Mouse (Mus musculus): ENCODE measurements at regions not wholly inside any gene's neighbourhood (a gene's known extent, or its start where the extent isn't known, plus 50 kb on each side); places are given as distances from the start of the nearest gene placed in this dataset.

DNA sequence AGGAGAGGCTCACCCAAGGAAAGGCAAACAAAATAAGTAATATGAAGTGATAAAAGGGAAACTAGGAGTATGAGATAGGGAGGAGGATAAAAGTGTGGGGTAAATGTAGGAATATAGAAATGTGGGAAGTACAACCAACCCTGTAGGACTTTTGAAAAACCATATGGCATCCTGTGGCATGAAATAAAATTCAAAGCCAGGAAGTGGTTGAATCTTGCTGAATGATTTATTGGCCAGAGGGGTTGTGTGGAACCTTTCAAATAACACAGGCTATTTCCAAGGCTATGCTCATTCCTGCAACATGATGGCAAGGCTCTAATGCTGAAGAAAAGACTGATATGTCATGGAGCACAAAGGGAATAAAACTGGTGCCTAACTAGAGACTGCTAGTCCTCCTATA lies 347.9 kb downstream of the Gm11232 start:
- no peak for ATAC-seq (ENCODE audit: low FRiP score)
- no peak overlapping the region for H3K4me2 ChIP-seq
- H3K4me1 ChIP-seq: no peaks in the 10 kb centered on the region
- H3K4me3 ChIP-seq (replicated peaks): no peak overlapping the region
- no peak overlapping the region for H3K9ac ChIP-seq (replicated peaks)
- no peaks in the 10 kb centered on the region for H3K27me3 ChIP-seq (replicated peaks)
- no peaks in the 10 kb centered on the region for H3K36me3 ChIP-seq
- no peak overlapping the region for H3K27ac ChIP-seq (replicated peaks)
- no peaks in the 10 kb centered on the region for H3K9me3 ChIP-seq (replicated peaks)

DNA sequence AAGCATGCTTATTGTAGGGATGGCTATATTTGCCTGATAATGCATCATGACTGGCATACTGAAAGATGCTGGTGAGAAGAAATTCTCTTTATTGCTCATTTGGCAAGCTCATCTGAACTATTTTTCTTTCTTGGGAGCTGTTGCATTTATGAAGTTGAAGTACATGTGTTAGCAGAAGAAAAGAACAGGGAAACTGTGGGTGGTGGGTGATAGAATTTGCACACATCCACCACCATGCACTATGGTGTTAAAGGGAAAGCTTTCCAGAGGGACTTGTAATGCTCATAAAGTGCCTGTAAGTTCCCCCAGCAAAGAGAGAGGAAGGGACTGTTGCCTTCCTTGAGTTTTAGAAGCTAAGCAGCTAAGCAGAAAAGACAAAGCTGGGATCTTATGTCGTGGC lies 367.3 kb downstream of the Gm11232 start:
- Histone ChIP-seq H3K4me3 (replicated peaks) (no peak overlapping the region), H3K4me1 (no peaks in the 10 kb centered on the region), H3K9ac (replicated peaks) (no peak overlapping the region), H3K27me3 (replicated peaks) (no peaks in the 10 kb centered on the region), H3K4me2 (no peak overlapping the region), H3K36me3 (no peaks in the 10 kb centered on the region), H3K9me3 (replicated peaks) (no peaks in the 10 kb centered on the region), H3K27ac (replicated peaks) (no peak overlapping the region)
- ATAC-seq (ENCODE audit: low FRiP score): no peak
- WGBS: 97% methylated on average over 1 of the region's 1 CpGs

DNA sequence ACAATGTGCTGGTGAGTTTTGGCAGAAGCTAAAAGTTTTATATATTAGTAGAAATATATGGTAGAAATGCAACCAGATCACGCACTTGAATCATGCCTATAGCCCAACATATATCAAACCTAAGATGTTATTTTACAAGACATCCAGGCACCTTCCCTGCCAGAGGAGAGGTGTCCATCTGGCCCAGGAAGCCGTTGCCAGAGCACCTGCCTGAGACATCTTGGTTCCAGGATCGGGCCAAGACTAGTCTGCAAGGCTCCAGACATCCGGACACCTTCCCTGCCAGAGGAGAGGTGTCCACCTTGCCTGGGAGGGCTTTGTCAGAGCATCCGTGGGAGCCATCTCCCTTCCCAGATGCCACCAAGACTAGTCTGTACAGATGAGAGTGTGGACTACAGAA lies 388.5 kb downstream of the Gm11232 start:
- Histone ChIP-seq H3K36me3 (no peaks in the 10 kb centered on the region), H3K27ac (replicated peaks) (no peak overlapping the region), H3K4me1 (no peaks in the 10 kb centered on the region), H3K27me3 (replicated peaks) (no peaks in the 10 kb centered on the region), H3K4me2 (no peak overlapping the region), H3K9me3 (replicated peaks) (no peaks in the 10 kb centered on the region), H3K4me3 (replicated peaks) (no peak overlapping the region), H3K9ac (replicated peaks) (no peak overlapping the region)
- ATAC-seq (ENCODE audit: low FRiP score): no peak
- whole genome bisulfite sequencing: 90% methylated on average over 5 of the region's 5 CpGs

DNA sequence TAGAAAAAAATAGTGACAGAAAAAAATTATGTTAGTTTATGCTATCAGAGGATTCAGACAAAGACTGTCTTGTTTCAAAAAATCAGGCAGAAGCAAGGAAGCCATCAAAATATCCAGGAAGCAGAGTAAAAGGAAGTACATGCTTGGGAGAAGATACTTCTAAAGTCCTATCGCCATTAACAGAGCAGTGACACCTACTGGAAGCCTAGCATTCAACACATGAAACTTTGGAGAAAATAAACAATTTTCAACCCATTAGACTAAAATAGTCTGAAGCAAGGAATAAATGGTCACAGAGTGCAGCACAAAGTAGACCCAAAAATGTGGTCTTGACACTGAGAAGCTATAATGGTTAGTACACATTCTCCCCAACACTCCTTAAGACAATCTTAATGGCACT lies 394.0 kb downstream of the Gm11232 start:
- Histone ChIP-seq H3K27me3 (replicated peaks) (no peaks in the 10 kb centered on the region), H3K9me3 (replicated peaks) (no peaks in the 10 kb centered on the region), H3K4me2 (no peak overlapping the region), H3K4me1 (no peaks in the 10 kb centered on the region), H3K36me3 (no peaks in the 10 kb centered on the region), H3K4me3 (replicated peaks) (no peak overlapping the region), H3K9ac (replicated peaks) (no peak overlapping the region), H3K27ac (replicated peaks) (no peak overlapping the region)
- 79% methylated on average over 1 of the region's 1 CpGs for WGBS
- ATAC-seq (ENCODE audit: low FRiP score): no peak

DNA sequence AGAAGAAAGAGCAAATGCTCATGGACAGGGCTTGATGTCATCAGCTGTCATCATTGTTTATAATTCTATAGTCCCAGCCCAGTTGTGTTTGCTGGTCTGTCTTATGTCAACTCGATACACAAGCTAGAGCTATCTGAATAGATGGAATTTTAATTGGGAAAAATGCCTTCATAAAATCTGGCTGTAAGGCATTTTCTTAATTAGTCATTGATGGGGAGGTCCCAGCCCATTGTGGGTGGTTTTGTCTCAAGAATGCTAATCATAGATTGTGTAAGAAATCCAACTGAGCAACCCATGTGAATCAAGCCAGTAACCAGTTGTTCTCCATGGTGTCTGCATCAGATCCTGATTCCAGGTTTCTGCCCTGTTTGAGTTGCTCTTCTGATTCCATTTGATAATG lies 400.1 kb downstream of the Gm11232 start:
- no peak for ATAC-seq (ENCODE audit: low FRiP score)
- no peak overlapping the region for H3K9ac ChIP-seq (replicated peaks)
- 61% methylated on average over 1 of the region's 1 CpGs for WGBS
- H3K27ac ChIP-seq (replicated peaks): no peak overlapping the region
- H3K4me1 ChIP-seq: no peaks in the 10 kb centered on the region
- H3K36me3 ChIP-seq: no peaks in the 10 kb centered on the region
- H3K4me3 ChIP-seq (replicated peaks): no peak overlapping the region
- H3K9me3 ChIP-seq (replicated peaks): 0 out of 2 replicates have a peak, but pooled peaks cover 6% of the 10 kb centered on the region
- no peaks in the 10 kb centered on the region for H3K27me3 ChIP-seq (replicated peaks)
- H3K4me2 ChIP-seq: no peak overlapping the region

DNA sequence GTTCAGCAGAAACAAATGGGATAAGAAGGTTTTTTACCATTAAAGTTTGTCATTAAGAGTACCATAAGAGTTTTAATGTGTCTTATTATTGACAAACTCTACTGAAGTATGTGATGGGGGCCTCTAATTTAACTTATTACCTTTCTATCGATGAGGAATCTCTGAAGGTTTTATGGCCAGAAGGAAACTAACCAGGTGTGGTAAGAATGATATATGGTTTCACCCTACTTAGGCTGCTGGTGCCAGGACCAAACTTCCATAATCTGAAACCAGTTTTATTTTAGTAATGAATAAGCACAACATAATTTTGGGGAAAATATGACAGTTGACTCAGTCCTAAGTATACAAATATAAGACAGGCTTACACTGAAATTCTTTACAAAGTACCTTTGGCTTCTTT lies 401.1 kb downstream of the Gm11232 start:
- Histone ChIP-seq H3K4me2 (no peak overlapping the region), H3K27me3 (replicated peaks) (no peaks in the 10 kb centered on the region), H3K27ac (replicated peaks) (no peak overlapping the region), H3K4me1 (no peaks in the 10 kb centered on the region), H3K9me3 (replicated peaks) (0 out of 2 replicates have a peak, but pooled peaks cover 6% of the 10 kb centered on the region), H3K9ac (replicated peaks) (no peak overlapping the region), H3K4me3 (replicated peaks) (no peak overlapping the region), H3K36me3 (no peaks in the 10 kb centered on the region)
- 85% methylated on average over 1 of the region's 1 CpGs for WGBS
- ATAC-seq (ENCODE audit: low FRiP score): no peak

DNA sequence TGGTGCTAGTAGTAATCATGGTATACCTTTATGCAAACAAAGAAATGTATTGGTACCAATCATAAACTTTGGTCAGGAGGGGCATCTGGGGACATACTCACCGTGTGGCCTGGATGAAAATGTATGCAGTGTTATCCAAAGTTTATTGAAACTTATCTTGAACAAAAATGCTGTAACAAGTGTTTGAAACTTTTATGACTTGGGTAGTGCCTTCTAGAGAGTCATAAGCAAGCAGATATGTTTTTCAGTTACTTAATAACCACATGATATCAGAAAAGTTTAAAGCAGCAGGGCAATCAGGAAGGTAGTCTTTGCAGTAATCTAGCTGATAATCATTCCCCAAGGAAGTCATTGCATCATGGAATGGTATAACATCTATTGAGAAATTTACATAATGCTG lies 401.5 kb downstream of the Gm11232 start:
- WGBS: 86% methylated on average over 1 of the region's 1 CpGs
- no peak overlapping the region for H3K4me2 ChIP-seq
- no peaks in the 10 kb centered on the region for H3K4me1 ChIP-seq
- H3K9me3 ChIP-seq (replicated peaks): 0 out of 2 replicates have a peak, but pooled peaks cover 6% of the 10 kb centered on the region
- no peak overlapping the region for H3K27ac ChIP-seq (replicated peaks)
- no peaks in the 10 kb centered on the region for H3K36me3 ChIP-seq
- H3K9ac ChIP-seq (replicated peaks): no peak overlapping the region
- H3K27me3 ChIP-seq (replicated peaks): no peaks in the 10 kb centered on the region
- H3K4me3 ChIP-seq (replicated peaks): no peak overlapping the region
- no peak for ATAC-seq (ENCODE audit: low FRiP score)

DNA sequence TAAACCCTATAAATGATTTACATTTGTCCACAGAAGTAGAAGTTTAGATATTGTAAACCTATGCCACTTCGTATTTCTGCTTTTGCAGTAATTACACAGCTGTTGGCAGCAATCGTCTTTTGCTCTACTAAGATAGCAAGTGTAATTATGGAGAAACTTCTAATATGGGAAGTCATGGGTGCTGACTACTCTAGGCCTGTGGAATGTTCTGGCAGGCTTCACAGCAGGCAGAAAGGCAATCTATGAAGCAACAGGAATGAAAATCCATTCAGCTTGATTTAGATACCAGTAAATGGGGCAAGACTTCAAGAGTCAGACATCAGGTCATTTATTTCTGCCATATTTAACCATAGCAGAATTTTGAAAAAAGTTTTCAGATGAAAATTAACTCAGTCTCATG lies 405.9 kb downstream of the Gm11232 start:
- H3K9me3 ChIP-seq (replicated peaks): 0 out of 2 replicates have a peak, but pooled peaks cover 6% of the 10 kb centered on the region
- no peak overlapping the region for H3K9ac ChIP-seq (replicated peaks)
- no peak overlapping the region for H3K4me3 ChIP-seq (replicated peaks)
- H3K36me3 ChIP-seq: no peaks in the 10 kb centered on the region
- no peaks in the 10 kb centered on the region for H3K27me3 ChIP-seq (replicated peaks)
- no peak overlapping the region for H3K27ac ChIP-seq (replicated peaks)
- ATAC-seq (ENCODE audit: low FRiP score): no peak
- no peak overlapping the region for H3K4me2 ChIP-seq
- H3K4me1 ChIP-seq: no peaks in the 10 kb centered on the region
- 85% methylated on average over 2 of the region's 2 CpGs for WGBS

DNA sequence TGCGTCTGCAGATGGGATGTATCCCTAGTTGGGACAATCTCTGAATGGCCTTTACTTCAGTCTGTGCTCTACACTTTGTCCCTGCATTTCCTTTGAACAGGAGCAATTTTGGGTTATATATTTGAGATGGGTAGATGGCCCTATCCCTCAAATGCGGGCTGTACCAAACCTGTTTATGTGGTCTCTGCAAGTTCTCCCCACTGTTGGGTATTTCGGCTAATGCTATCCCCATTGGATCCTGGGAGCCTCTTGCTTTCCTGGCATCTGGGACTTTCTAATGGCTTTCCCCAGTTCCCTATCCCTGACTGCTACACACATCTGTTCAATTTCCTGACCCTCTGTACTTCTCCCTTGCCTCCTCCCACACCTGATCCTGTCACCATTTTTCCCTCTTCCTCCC lies 414.7 kb downstream of the Gm11232 start:
- Histone ChIP-seq H3K4me2 (no peak overlapping the region), H3K4me1 (no peaks in the 10 kb centered on the region), H3K4me3 (replicated peaks) (no peak overlapping the region), H3K36me3 (no peaks in the 10 kb centered on the region), H3K27ac (replicated peaks) (no peak overlapping the region), H3K9ac (replicated peaks) (no peak overlapping the region), H3K27me3 (replicated peaks) (no peaks in the 10 kb centered on the region), H3K9me3 (replicated peaks) (no peaks in the 10 kb centered on the region)
- no peak for ATAC-seq (ENCODE audit: low FRiP score)
- 96% methylated on average over 3 of the region's 3 CpGs for WGBS

DNA sequence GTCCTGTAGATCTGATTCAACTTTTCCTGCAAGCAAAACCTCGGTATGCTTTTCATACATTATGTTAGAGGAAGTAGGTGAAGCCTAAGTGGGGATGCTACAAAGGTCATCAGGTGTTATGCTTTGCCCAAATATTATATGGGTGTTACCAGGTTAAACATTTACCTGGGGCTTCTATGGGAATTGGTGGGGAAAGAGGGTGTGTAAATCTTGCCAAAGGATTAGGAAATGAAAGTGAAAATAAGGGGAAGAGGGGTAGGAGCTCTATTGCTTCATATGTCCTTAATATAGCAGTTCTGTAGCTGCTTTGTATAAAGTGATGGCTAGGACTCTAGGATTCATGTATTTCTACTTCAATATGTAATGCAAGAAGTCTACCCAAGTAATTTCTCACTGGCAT lies 419.2 kb downstream of the Gm11232 start:
- H3K27me3 ChIP-seq (replicated peaks): no peaks in the 10 kb centered on the region
- H3K4me3 ChIP-seq (replicated peaks): no peak overlapping the region
- H3K9ac ChIP-seq (replicated peaks): no peak overlapping the region
- no peak overlapping the region for H3K27ac ChIP-seq (replicated peaks)
- 74% methylated on average over 1 of the region's 1 CpGs for WGBS
- no peaks in the 10 kb centered on the region for H3K9me3 ChIP-seq (replicated peaks)
- no peaks in the 10 kb centered on the region for H3K4me1 ChIP-seq
- H3K4me2 ChIP-seq: no peak overlapping the region
- no peaks in the 10 kb centered on the region for H3K36me3 ChIP-seq
- no peak for ATAC-seq (ENCODE audit: low FRiP score)

DNA sequence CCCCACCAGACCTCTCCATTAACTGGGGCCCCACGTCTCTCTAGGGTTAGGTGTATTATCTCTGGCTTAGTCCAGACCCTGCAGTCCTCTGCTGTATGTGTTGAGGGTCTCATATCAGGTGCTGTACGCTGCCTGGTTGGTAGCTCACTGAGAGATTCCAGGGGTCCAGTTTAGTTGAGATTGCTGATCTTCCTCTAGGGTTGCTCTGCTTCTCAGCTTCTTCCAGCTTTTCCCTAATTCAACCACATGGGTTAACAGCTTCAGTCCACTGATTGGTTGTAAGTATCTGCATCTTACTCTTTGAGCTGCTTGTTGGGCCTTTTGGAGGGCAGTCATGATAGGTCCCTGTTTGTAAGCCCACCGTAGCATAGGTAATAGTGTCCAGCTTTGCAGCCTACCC lies 425.1 kb downstream of the Gm11232 start:
- no peak for ATAC-seq (ENCODE audit: low FRiP score)
- Histone ChIP-seq H3K4me3 (replicated peaks) (no peak overlapping the region), H3K27ac (replicated peaks) (no peak overlapping the region), H3K4me1 (no peaks in the 10 kb centered on the region), H3K4me2 (no peak overlapping the region), H3K9me3 (replicated peaks) (no peaks in the 10 kb centered on the region), H3K9ac (replicated peaks) (no peak overlapping the region), H3K27me3 (replicated peaks) (no peaks in the 10 kb centered on the region), H3K36me3 (no peaks in the 10 kb centered on the region)
- 86% methylated on average over 3 of the region's 3 CpGs for WGBS

DNA sequence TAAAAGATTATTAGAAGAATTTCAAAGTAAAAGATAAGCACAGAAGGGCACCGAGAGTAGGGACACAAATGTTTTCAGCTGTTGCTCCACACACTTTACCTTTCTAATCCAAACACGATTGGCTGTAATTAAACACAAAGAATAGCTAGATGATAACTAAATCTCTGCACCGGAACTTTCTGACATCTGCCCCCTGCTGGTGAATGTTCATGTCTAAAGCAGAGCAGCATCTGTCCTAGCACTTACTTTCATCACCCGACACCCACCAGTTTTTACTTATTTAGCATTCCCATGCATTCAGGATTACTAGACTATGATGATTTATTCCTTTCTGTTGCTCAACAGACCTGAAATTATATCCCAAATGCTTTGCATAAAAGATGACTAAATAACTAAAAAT lies 425.7 kb downstream of the Gm11232 start:
- no peak for ATAC-seq (ENCODE audit: low FRiP score)

DNA sequence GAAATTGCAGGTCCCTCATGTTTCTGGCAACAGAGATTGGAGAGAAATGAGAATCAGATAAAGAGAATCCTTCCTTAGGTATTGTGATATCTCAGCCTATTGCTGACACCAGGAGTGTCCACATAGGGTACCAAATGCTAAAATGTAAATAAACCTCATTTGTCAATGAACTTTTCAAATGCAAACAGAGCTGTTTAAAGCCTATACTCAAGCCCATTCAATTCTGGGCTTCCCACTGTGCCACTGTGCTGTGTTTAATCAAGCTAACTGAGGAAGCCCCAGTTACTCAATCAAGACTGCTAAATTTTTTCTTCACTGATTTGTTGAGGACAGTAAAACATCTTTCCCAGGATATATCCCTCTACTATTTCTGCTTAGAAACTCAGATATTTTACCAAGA lies 441.2 kb downstream of the Gm11232 start:
- no peaks in the 10 kb centered on the region for H3K9me3 ChIP-seq (replicated peaks)
- H3K36me3 ChIP-seq: no peaks in the 10 kb centered on the region
- H3K27me3 ChIP-seq (replicated peaks): no peaks in the 10 kb centered on the region
- H3K27ac ChIP-seq (replicated peaks): no peak overlapping the region
- ATAC-seq (ENCODE audit: low FRiP score): no peak
- no peak overlapping the region for H3K9ac ChIP-seq (replicated peaks)
- H3K4me2 ChIP-seq: no peak overlapping the region
- H3K4me1 ChIP-seq: no peaks in the 10 kb centered on the region
- no peak overlapping the region for H3K4me3 ChIP-seq (replicated peaks)

More for the DNA sequence above, 425.7 kb downstream of the Gm11232 start:
- Histone ChIP-seq H3K9me3 (replicated peaks) (no peaks in the 10 kb centered on the region), H3K4me2 (no peak overlapping the region), H3K4me1 (no peaks in the 10 kb centered on the region), H3K36me3 (no peaks in the 10 kb centered on the region), H3K27ac (replicated peaks) (no peak overlapping the region), H3K4me3 (replicated peaks) (no peak overlapping the region), H3K9ac (replicated peaks) (no peak overlapping the region), H3K27me3 (replicated peaks) (no peaks in the 10 kb centered on the region)
- WGBS: 82% methylated on average over 4 of the region's 4 CpGs

All from neural tube, embryonic 15.5 days (tissue).